Mouse (Mus musculus): ENCODE measurements at regions not wholly inside any gene's neighbourhood (a gene's known extent, or its start where the extent isn't known, plus 50 kb on each side); places are given as distances from the start of the nearest gene placed in this dataset.

DNA sequence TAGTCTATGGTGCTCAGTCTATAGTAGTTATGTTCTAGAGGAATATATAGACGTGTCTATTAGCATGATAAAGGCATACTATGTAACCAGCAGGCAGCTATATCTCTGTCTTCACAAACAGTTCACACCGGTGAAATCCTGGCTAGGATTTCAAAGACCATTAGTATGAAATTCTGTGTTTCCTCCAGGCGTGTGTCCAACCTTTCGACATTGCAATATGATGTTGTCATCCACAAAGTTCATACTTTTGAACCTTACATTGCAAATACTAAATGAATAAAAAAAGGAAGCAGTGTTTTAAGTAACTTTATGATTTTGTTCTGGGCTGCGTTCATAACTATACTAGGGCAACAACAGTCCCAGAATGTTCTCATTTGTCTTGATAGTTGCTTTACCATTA, 95.2 kb upstream of the Cpeb2 start:
- H3K4me1 ChIP-seq (ENCODE audit: control insufficient read depth in 1 of 2, insufficient read depth in 2 of 2) = no peaks in the 10 kb centered on the region
- no peak overlapping the region for H3K27ac ChIP-seq (ENCODE audit: insufficient read depth, low read depth)
- no peak for TF ChIP-seq TBP (conservative IDR thresholded peaks at IDR 0.05; ENCODE audit: low read depth, low read length)
- no peak for TF ChIP-seq USF2 (conservative IDR thresholded peaks at IDR 0.05; ENCODE audit: low read depth, low read length)
- no peak for TF ChIP-seq HCFC1 (IDR thresholded peaks at IDR 0.05; ENCODE audit: low read depth, low read length)
- TF ChIP-seq TCF12 (IDR thresholded peaks at IDR 0.05; ENCODE audit: low read depth, low read length) = no peak
- TF ChIP-seq RCOR1 (conservative IDR thresholded peaks at IDR 0.05; ENCODE audit: low read depth, low read length) = no peak
- no peak for TF ChIP-seq POLR2AphosphoS2 (IDR thresholded peaks at IDR 0.05; ENCODE audit: low read depth, low read length)
- no peak for TF ChIP-seq MAX (IDR thresholded peaks at IDR 0.05; ENCODE audit: low read length)
- in situ Hi-C loops (cut with MboI; ENCODE audit: low pct_ligation_motif_present, low pct_unique_long_range_greater_than_20kb, low sequenced_read_pairs) (no loop called here), dilution Hi-C loops (cut with MboI; ENCODE audit: extremely low pct_ligation_motif_present, extremely low pct_unique_long_range_greater_than_20kb, low sequenced_read_pairs) (no loop called here)
- no peaks in the 10 kb centered on the region for H3K27me3 ChIP-seq (replicated peaks)
- no peak overlapping the region for H3K9ac ChIP-seq (ENCODE audit: insufficient read depth, low read depth)
- no peak overlapping the region for H3K4me2 ChIP-seq (ENCODE audit: insufficient read depth, low read depth, poor library complexity, severe bottlenecking)
- no peak for DNase-seq (ENCODE audit: extremely low read depth)
- H3K79me2 ChIP-seq (replicated peaks; ENCODE audit: control insufficient read depth, extremely low read depth, insufficient read depth, poor library complexity, severe bottlenecking) = no peaks in the 10 kb centered on the region
- H3K9me3 ChIP-seq (replicated peaks; ENCODE audit: low read length) = no peaks in the 10 kb centered on the region
- H3K4me3 ChIP-seq (replicated peaks in 1 of 3; ENCODE audit: low read depth in 2 of 3, low read length in 2 of 3, poor library complexity in 1 of 3) = no peak overlapping the region
- H3K36me3 ChIP-seq (replicated peaks in 1 of 2; ENCODE audit: control insufficient read depth in 1 of 2, insufficient read depth in 1 of 2, low read length in 1 of 2) = no peaks in the 10 kb centered on the region

DNA sequence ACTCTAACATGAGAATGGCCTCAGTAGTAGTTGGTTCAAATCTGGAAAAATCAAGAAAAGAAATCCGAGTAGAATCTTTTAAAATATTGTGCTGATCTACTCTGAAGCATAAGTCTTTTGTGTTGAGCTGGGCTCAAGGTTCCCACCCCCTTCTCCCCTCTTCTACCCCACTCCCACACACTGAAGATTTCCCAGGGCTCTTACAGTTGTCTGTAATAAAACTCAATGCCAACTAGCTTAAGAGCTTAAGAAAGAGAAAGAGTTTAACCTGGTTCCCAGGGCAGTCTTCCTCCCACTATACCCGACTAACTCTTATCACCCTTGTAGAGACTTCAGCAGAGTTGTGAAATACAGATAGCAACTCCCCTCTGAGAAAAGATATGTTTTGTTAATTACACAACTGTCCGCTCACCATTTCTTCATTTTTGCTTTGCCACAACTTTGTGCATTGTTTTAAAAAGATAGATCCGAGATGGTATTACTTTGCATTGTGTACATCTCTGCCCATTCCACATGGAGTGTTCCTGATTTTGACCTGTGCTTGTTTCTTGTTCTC, 94.0 kb upstream of the Cpeb2 start:
- no peak overlapping the region for H3K9ac ChIP-seq (ENCODE audit: insufficient read depth, low read depth)
- no peaks in the 10 kb centered on the region for H3K9me3 ChIP-seq (replicated peaks; ENCODE audit: low read length)
- no peaks in the 10 kb centered on the region for H3K79me2 ChIP-seq (replicated peaks; ENCODE audit: control insufficient read depth, extremely low read depth, insufficient read depth, poor library complexity, severe bottlenecking)
- no peaks in the 10 kb centered on the region for H3K27me3 ChIP-seq (replicated peaks)
- no peak overlapping the region for H3K4me2 ChIP-seq (ENCODE audit: insufficient read depth, low read depth, poor library complexity, severe bottlenecking)
- H3K4me1 ChIP-seq (ENCODE audit: control insufficient read depth in 1 of 2, insufficient read depth in 2 of 2) = no peaks in the 10 kb centered on the region
- no peak overlapping the region for H3K27ac ChIP-seq (ENCODE audit: insufficient read depth, low read depth)
- dilution Hi-C loops (cut with MboI; ENCODE audit: extremely low pct_ligation_motif_present, extremely low pct_unique_long_range_greater_than_20kb, low sequenced_read_pairs) (no loop called here), in situ Hi-C loops (cut with MboI; ENCODE audit: low pct_ligation_motif_present, low pct_unique_long_range_greater_than_20kb, low sequenced_read_pairs) (no loop called here)
- no peaks in the 10 kb centered on the region for H3K36me3 ChIP-seq (replicated peaks in 1 of 2; ENCODE audit: control insufficient read depth in 1 of 2, insufficient read depth in 1 of 2, low read length in 1 of 2)
- TF ChIP-seq UBTF (IDR thresholded peaks at IDR 0.05; ENCODE audit: low read depth, low read length) (no peak), USF1 (IDR thresholded peaks at IDR 0.05; ENCODE audit: low read depth, low read length) (no peak), HCFC1 (IDR thresholded peaks at IDR 0.05; ENCODE audit: low read depth, low read length) (no peak), GABPA (IDR thresholded peaks at IDR 0.05; ENCODE audit: insufficient replicate concordance, low read depth, low read length) (no peak), MYC (IDR thresholded peaks at IDR 0.05; ENCODE audit: low read depth, low read length) (no peak), RAD21 (IDR thresholded peaks at IDR 0.05; ENCODE audit: low read depth, low read length) (no peak), ELF1 (IDR thresholded peaks at IDR 0.05; ENCODE audit: low read depth, low read length) (no peak), POLR2A (IDR thresholded peaks at IDR 0.05; ENCODE audit: low read depth, low read length) (no peak), SIN3A (IDR thresholded peaks at IDR 0.05; ENCODE audit: low read length) (no peak), MXI1 (IDR thresholded peaks at IDR 0.05; ENCODE audit: low read depth, low read length) (no peak), USF2 (conservative IDR thresholded peaks at IDR 0.05; ENCODE audit: low read depth, low read length) (no peak), TBP (conservative IDR thresholded peaks at IDR 0.05; ENCODE audit: low read depth, low read length) (no peak), MAFK (IDR thresholded peaks at IDR 0.05; ENCODE audit: insufficient replicate concordance, low read length) (no peak), CTCF (conservative IDR thresholded peaks at IDR 0.05 in 1 of 2, IDR thresholded peaks at IDR 0.05 in 1 of 2; ENCODE audit: low read depth in 2 of 2, low read length in 2 of 2) (no peak), IRF4 (IDR thresholded peaks at IDR 0.05; ENCODE audit: low read depth, low read length) (no peak), NELFE (IDR thresholded peaks at IDR 0.05; ENCODE audit: low read depth, low read length) (no peak), NRF1 (IDR thresholded peaks at IDR 0.05; ENCODE audit: low read depth, low read length) (no peak), RCOR1 (conservative IDR thresholded peaks at IDR 0.05; ENCODE audit: low read depth, low read length) (no peak), MEF2A (IDR thresholded peaks at IDR 0.05; ENCODE audit: borderline replicate concordance, low read depth, low read length) (no peak)
- no peak overlapping the region for H3K4me3 ChIP-seq (replicated peaks in 1 of 3; ENCODE audit: low read depth in 2 of 3, low read length in 2 of 3, poor library complexity in 1 of 3)
- DNase-seq (ENCODE audit: extremely low read depth) = no peak
